Mouse (Mus musculus): Measurements from ENCODE around the gene Afap1.

The Afap1 gene

GRCm38 (mm10) chr5:36040398-36041235 lies 147.5 kb downstream of the Afap1 start:
- DNase-seq (ENCODE audit: low spot score): peak; percentile 54

GRCm38 (mm10) chr5:36041236-36041562 lies 148.1 kb downstream of the Afap1 start:
- DNase-seq (ENCODE audit: low spot score): no peak

- no peak for DNase-seq (ENCODE audit: low spot score)
These were observed 148.6 kb downstream of the Afap1 start for GRCm38 (mm10) chr5:36041756-36042155.

- DNase-seq (ENCODE audit: low spot score): no peak
These were observed 150.0 kb downstream of the Afap1 start for GRCm38 (mm10) chr5:36043154-36043553.
